Mouse (Mus musculus): ENCODE results near the gene Krt24. TPM values are rescaled to one million over a fixed set of nuclear protein-coding genes. Genes with fewer than 3 reads are reported as not detected.
"Not testable (repeated sequence)": the region's sequence is repeated elsewhere in the genome, so short reads cannot be mapped to it uniquely, and the experiment has no call there.

The Krt24 gene
- polyA plus RNA-seq, 1 experiment from 2014 or later: not detected

DNA sequence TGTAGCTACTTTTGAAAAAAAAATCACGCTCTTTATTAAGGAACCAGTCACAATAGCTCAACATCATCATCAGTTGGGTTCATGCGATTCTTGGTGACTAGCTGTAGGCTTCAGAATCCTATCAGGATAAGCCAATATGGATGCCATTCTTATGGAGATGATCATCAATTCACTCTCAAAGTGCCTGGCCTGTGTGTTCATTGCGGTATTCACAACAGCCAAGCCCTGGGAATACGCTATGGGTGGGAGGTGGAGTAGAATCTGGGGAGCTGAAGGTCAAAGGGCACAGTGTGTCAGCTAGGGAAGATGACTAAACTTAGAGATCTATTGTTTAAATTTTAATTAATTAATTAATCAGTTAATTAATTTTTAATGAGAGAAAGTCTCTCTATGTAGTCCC lies 37.1 kb downstream of the Krt24 start:
- 93% methylated on average over 4 of the region's 4 CpGs for WGBS
- H3K4me1 ChIP-seq (ENCODE audit: control insufficient read depth, insufficient read depth, low read length): no peaks in the 10 kb centered on the region
- H3K27me3 ChIP-seq (ENCODE audit: control insufficient read depth, insufficient read depth, low read length): no peaks in the 10 kb centered on the region
- H3K4me3 ChIP-seq (ENCODE audit: low read length): no peak overlapping the region
- no peak for ATAC-seq (ENCODE audit: low FRiP score, low TSS enrichment)
- H3K9me3 ChIP-seq (ENCODE audit: control insufficient read depth, low read length): no peaks in the 10 kb centered on the region
- no peak overlapping the region for H3K9ac ChIP-seq (ENCODE audit: low read depth, low read length)
- H3K4me2 ChIP-seq (replicated peaks; ENCODE audit: low read depth, low read length): no peak overlapping the region
- no peaks in the 10 kb centered on the region for H3K36me3 ChIP-seq (ENCODE audit: control insufficient read depth, insufficient read depth, low read length)
- no peak overlapping the region for H3K27ac ChIP-seq (ENCODE audit: low read depth, low read length)

DNA sequence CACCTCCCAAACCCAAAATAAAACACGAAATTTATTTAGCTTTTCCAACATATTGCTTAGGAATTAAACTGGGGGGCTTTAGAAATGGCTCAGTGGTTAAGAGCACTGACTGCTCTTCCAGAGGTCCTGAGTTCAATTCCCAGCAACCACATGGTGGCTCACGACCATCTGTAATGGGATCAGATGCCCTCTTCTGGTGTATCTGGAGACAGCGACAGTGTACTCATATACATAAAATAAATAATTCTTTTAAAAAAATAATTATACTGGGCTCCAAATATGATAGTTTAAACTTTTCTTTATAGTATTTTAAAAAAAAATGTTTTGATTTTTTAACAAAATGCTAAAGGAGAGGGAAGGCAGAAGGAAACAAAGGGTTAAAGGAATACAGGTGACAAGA lies 40.5 kb downstream of the Krt24 start:
- H3K27ac ChIP-seq (ENCODE audit: low read depth, low read length); ATAC-seq (ENCODE audit: low FRiP score, low TSS enrichment); H3K4me1 ChIP-seq (ENCODE audit: control insufficient read depth, insufficient read depth, low read length); H3K4me2 ChIP-seq (replicated peaks; ENCODE audit: low read depth, low read length); H3K27me3 ChIP-seq (ENCODE audit: control insufficient read depth, insufficient read depth, low read length); H3K36me3 ChIP-seq (ENCODE audit: control insufficient read depth, insufficient read depth, low read length); H3K9ac ChIP-seq (ENCODE audit: low read depth, low read length); H3K9me3 ChIP-seq (ENCODE audit: control insufficient read depth, low read length); H3K4me3 ChIP-seq (ENCODE audit: low read length): not testable (repeated sequence)
- WGBS: 45% methylated on average over 3 of the region's 3 CpGs

DNA sequence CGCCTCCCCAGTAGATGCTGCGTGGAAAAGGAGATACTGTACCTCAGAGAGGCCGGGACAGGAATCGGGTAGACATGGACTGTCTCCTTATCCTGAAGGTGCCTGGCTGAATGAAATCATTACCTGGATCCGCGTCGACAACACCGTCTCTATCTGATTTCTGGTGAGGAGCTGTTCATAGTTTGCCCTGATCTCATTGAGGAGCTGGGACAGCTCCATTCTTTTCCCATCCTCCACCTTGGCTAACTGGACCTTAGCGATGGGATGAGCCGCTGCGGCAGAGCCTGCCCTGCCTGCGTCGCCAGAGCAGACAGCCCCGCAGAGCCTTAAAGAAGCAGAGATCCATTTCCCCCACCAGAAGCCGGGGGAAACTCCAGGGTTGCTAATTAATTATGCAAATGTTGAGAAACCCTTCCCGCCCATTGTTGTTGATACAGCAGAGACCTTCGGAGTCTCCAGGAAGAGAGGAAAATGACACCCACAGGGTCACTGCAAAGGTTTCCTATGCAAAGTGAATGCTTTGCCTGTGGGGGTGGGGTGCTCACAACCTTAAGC lies 41.2 kb downstream of the Krt24 start, which contains the start of gene Krt222:
Krt222 (minus strand) TSS at position 266 of the 555 bp plus-strand sequence.
- Histone ChIP-seq H3K27ac (ENCODE audit: low read depth, low read length) (no peak within 1 kb of the TSS), H3K4me1 (ENCODE audit: control insufficient read depth, insufficient read depth, low read length) (no peaks in the 10 kb centered on the region), H3K4me3 (ENCODE audit: low read length) (peak within 1 kb of the TSS; percentile 11), H3K27me3 (ENCODE audit: control insufficient read depth, insufficient read depth, low read length) (no peaks in the 10 kb centered on the region), H3K36me3 (ENCODE audit: control insufficient read depth, insufficient read depth, low read length) (no peaks in the 10 kb centered on the region), H3K9ac (ENCODE audit: low read depth, low read length) (no peak within 1 kb of the TSS), H3K9me3 (ENCODE audit: control insufficient read depth, low read length) (no peaks in the 10 kb centered on the region), H3K4me2 (replicated peaks; ENCODE audit: low read depth, low read length) (peak within 1 kb of the TSS; percentile 44)
- 4% methylated on average over 17 of the region's 17 CpGs for WGBS
- peak; percentile 72; the same call in 1 of the 2 replicates for ATAC-seq (ENCODE audit: low FRiP score, low TSS enrichment)

DNA sequence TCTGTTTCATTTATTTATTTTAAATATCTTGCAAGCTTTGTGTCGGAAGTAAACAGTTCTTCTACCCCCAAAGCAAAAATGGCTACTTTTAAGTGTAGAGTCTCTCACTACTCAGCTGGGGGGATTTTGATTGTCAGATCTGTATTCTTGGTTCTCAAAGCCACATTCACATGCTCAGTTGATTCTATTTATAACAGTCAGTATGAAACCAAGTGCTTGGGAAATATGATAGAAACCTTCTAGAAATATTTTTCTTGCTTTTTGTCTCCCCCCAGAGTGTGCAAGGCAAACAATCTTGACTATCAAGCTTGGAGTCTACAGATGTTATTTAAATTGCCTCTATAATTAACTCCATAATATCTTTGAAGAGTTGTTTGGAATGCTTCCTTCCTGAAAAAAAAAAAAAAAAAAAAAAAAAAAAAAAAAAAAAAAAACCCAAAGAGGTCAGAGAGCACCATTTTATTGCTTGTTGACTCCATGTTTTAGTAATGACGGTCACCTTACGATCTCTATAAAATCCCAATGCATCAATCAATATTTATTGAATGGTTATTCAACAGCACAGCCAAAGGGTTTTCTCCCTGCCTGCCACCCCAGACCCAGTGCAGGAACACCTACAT lies 41.8 kb downstream of the Krt24 start:
- H3K36me3 ChIP-seq (ENCODE audit: control insufficient read depth, insufficient read depth, low read length): no peaks in the 10 kb centered on the region

DNA sequence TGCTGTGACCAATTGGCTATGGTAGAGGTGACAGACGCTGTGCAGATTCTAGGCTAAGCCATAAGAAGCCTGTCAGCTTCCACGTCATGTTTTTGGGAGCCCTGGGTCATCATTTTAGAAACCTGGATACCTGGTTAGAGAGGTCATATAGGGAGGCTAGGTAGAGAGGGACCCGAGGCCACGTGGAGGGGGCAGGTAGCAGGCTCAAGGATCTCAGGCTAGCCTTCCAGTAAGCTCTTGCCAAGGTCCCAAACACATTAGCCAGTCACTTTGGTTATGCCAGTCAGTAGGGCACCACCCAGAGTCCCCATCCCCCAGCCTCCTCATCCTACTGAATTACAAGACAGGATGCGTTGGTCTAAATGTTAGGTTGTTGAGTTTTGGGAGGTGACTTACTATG lies 43.0 kb downstream of the Krt24 start:
- H3K9ac ChIP-seq (ENCODE audit: low read depth, low read length): no peak overlapping the region
- H3K27me3 ChIP-seq (ENCODE audit: control insufficient read depth, insufficient read depth, low read length): no peaks in the 10 kb centered on the region
- no peak overlapping the region for H3K4me3 ChIP-seq (ENCODE audit: low read length)
- WGBS: 81% methylated on average over 5 of the region's 5 CpGs
- no peak for ATAC-seq (ENCODE audit: low FRiP score, low TSS enrichment)
- no peaks in the 10 kb centered on the region for H3K9me3 ChIP-seq (ENCODE audit: control insufficient read depth, low read length)
- H3K4me2 ChIP-seq (replicated peaks; ENCODE audit: low read depth, low read length): no peak overlapping the region
- no peak overlapping the region for H3K27ac ChIP-seq (ENCODE audit: low read depth, low read length)
- no peaks in the 10 kb centered on the region for H3K36me3 ChIP-seq (ENCODE audit: control insufficient read depth, insufficient read depth, low read length)
- no peaks in the 10 kb centered on the region for H3K4me1 ChIP-seq (ENCODE audit: control insufficient read depth, insufficient read depth, low read length)

More for the DNA sequence above, 41.8 kb downstream of the Krt24 start:
- Histone ChIP-seq H3K4me3 (ENCODE audit: low read length) (peak overlapping the region; percentile 11; the same call in 1 of the 2 replicates), H3K4me2 (replicated peaks; ENCODE audit: low read depth, low read length) (peak overlapping the region; percentile 44), H3K9me3 (ENCODE audit: control insufficient read depth, low read length) (no peaks in the 10 kb centered on the region), H3K27me3 (ENCODE audit: control insufficient read depth, insufficient read depth, low read length) (no peaks in the 10 kb centered on the region), H3K4me1 (ENCODE audit: control insufficient read depth, insufficient read depth, low read length) (no peaks in the 10 kb centered on the region), H3K9ac (ENCODE audit: low read depth, low read length) (no peak overlapping the region), H3K27ac (ENCODE audit: low read depth, low read length) (no peak overlapping the region)
- ATAC-seq (ENCODE audit: low FRiP score, low TSS enrichment): no peak
- 45% methylated on average over 3 of the region's 3 CpGs for WGBS

DNA sequence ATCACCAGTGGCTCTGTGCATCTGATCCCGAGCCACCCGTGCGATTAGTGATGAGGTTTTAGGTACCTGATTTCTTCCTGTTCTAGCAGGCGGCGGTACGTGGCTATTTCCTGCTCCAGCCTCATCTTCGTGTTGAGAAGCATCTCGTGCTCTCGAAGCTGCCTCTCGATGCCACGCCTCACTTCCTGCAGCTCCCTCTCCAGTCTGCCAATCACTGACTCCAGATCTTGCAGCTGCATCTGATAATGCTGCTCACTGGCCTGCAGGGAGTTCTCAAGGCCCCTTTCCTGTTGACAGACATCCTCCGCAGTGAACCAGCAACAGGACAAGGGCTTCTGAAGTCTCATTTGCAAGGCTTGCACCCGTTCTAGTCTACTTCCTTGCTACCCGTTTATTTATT lies 46.6 kb downstream of the Krt24 start:
- Histone ChIP-seq H3K27me3 (ENCODE audit: control insufficient read depth, insufficient read depth, low read length) (no peaks in the 10 kb centered on the region), H3K9ac (ENCODE audit: low read depth, low read length) (no peak overlapping the region), H3K9me3 (ENCODE audit: control insufficient read depth, low read length) (no peaks in the 10 kb centered on the region), H3K36me3 (ENCODE audit: control insufficient read depth, insufficient read depth, low read length) (no peaks in the 10 kb centered on the region), H3K4me3 (ENCODE audit: low read length) (no peak overlapping the region), H3K4me1 (ENCODE audit: control insufficient read depth, insufficient read depth, low read length) (no peaks in the 10 kb centered on the region), H3K4me2 (replicated peaks; ENCODE audit: low read depth, low read length) (no peak overlapping the region), H3K27ac (ENCODE audit: low read depth, low read length) (no peak overlapping the region)
- 63% methylated on average over 14 of the region's 14 CpGs for WGBS
- no peak for ATAC-seq (ENCODE audit: low FRiP score, low TSS enrichment)

DNA sequence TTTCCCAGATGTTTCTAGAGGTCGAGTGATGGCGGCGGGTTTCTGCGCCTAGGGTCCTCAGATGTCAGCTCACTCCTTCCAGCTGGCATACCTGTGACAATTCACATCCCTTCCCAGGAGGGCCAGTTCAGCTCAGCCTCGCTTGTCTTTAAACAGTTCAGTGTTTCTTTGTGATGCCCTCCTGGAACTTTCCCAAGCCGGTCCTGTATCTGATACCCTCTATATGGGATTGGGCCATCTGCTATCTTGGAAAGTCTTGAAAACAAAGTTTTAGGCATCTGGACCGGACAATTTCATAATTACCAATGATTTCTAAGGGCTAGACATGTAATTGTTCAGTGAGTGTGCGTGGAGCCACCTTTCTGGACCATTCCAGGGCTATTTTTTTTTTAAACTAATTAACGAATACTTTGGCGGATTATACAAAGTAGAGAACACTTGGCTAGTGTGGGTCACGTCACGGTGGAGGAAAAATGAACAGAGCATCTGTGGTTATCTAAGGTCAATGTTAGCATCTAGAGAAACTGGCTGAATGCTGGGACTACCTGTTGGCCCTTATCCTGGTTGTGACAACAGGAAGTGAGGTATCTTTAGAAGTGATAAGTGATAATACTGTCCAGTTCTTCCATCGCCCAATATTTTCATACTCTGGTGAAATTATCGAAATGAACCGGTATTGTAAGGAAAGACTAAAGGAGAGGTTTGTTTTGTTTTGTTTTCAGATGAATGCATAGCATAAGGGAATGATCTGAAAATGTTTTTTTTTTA lies 53.8 kb downstream of the Krt24 start:
- Histone ChIP-seq H3K27ac (ENCODE audit: low read depth, low read length) (peak overlapping the region; percentile 99), H3K9ac (ENCODE audit: low read depth, low read length) (peak overlapping the region; percentile 99), H3K9me3 (ENCODE audit: control insufficient read depth, low read length) (no peaks in the 10 kb centered on the region), H3K4me3 (ENCODE audit: low read length) (peak overlapping the region; percentile 94), H3K27me3 (ENCODE audit: control insufficient read depth, insufficient read depth, low read length) (no peaks in the 10 kb centered on the region), H3K4me1 (ENCODE audit: control insufficient read depth, insufficient read depth, low read length) (peaks cover 19% of the 10 kb centered on the region), H3K4me2 (replicated peaks; ENCODE audit: low read depth, low read length) (peak overlapping the region; percentile 53), H3K36me3 (ENCODE audit: control insufficient read depth, insufficient read depth, low read length) (peaks cover 18% of the 10 kb centered on the region)
- 25% methylated on average over 15 of the region's 15 CpGs for WGBS
- ATAC-seq (ENCODE audit: low FRiP score, low TSS enrichment): peak; percentile 57

DNA sequence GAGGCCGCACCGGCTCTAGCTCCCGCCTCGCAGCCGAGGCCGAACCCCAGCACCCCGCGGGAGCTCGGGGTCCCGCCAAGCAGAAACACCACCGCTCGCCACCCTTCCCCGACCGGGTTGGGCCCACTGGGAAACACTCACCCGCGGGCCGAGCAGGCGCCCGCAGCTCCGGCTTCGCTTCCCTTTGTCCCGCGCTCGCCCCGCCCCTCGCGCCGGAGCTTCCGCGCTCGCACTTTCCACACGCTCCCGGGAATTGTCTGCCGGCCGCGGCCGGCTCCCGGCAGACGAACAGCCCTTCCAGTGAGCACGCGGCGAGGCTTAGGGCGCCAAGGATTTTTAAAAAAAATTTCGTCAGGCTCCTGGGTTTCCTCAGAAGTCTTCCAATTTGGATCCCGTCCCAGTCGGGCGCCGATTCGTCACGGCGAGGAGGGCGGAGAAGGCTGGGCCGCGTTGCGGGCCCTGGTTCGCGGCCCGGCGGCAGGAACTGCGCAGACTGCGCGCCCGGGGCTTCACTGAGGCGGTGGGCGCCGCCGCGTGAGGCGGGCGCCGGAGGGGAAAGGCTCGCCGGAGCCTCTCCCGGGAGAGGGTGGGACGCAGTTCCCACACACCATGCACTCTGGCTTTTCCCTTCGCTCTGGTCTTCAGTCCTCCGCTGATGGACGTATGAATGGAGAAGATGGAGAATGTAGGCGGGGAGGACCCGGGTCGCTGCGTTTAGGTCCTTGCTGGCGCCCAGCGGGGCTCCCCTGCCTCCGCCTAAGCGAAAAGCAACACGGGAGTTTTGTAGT lies 54.6 kb downstream of the Krt24 start, which contains the start of gene Smarce1:
Smarce1 (minus strand) TSS at position 757 of the 788 bp plus-strand sequence.
- Histone ChIP-seq H3K27ac (ENCODE audit: low read depth, low read length) (peak within 1 kb of the TSS; percentile 99), H3K27me3 (ENCODE audit: control insufficient read depth, insufficient read depth, low read length) (no peaks in the 10 kb centered on the region), H3K4me3 (ENCODE audit: low read length) (peak within 1 kb of the TSS; percentile 94), H3K36me3 (ENCODE audit: control insufficient read depth, insufficient read depth, low read length) (peaks cover 26% of the 10 kb centered on the region), H3K4me1 (ENCODE audit: control insufficient read depth, insufficient read depth, low read length) (peaks cover 19% of the 10 kb centered on the region), H3K9ac (ENCODE audit: low read depth, low read length) (peak within 1 kb of the TSS; percentile 99), H3K4me2 (replicated peaks; ENCODE audit: low read depth, low read length) (peak within 1 kb of the TSS; percentile 80), H3K9me3 (ENCODE audit: control insufficient read depth, low read length) (no peaks in the 10 kb centered on the region)
- ATAC-seq (ENCODE audit: low FRiP score, low TSS enrichment): peak; percentile 92
- WGBS: under 1% methylated on average over 79 of the region's 87 CpGs
